Mouse (Mus musculus) heart, postnatal 0 days (tissue): ENCODE results near the gene Abca4.

ENCODE experiments used
- CTCF ChIP-seq: IDR thresholded peaks from 2 replicates; pipeline ENCODE4 v1.5.1; 2016; ENCODE audit warnings: antibody characterized with exemption, control low read depth, low read depth
- EP300 ChIP-seq: IDR thresholded peaks from 2 replicates; pipeline ENCODE4 v1.6.1; 2016; ENCODE audit warnings: antibody characterized with exemption, low read depth

DNA sequence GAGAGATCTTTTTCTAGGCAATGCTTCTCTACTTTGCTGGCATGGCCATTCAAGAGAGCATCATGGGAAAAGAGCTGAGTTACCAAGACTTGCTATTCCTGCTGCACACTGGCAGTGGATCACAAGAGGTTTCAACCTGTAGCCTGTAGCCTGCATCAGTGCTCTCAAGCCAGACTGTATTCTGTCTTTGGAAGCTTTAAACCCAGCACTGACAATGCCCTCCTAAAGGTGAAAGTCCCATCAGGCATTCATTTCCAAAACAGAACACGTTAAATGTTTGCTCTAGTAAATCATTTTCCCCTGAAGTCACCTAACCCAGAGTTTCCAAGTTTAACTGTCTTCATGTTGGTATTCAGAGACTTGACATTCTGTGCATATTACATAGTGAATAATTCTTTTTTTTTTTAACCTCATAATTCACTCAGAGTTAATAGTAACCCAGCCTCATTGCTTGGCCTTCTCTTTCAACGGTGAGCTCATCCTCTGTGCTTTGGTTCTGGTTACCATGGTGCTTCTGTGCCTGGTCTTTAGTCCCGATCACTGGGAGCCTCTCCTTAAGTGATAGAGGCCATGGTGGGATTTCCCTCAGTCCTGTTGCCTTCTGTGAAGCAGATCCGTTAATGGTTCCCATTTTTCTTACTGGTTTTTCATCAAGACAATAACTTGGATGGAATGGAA, 152.5 kb downstream of the Abca4 start:
- TF ChIP-seq EP300 (no peak), CTCF (no peak)
